Mouse (Mus musculus) bone marrow, adult 2 months (tissue): ENCODE measurements around the gene Tbc1d10a.

Experiments used
- CTCF ChIP-seq: fragments of 200-500 bp; IDR thresholded peaks from 2 replicates; pipeline ENCODE4 v1.5.1; 2011; ENCODE audit warnings: low read length, control low read depth; ENCODE audit not compliant: control insufficient read depth, insufficient read depth
- POLR2A ChIP-seq: fragments of 200-500 bp; IDR thresholded peaks from 2 replicates; pipeline ENCODE4 v1.6.1; 2011; ENCODE audit warnings: low read depth, mild to moderate bottlenecking, control low read depth, low read length, borderline replicate concordance; ENCODE audit not compliant: control insufficient read depth

- TF ChIP-seq CTCF (no peak), POLR2A (no peak)
These were observed 19.4 kb downstream of the Tbc1d10a start for GRCm38 (mm10) chr11:4205951-4206350.
